Mouse (Mus musculus): ENCODE measurements at regions not wholly inside any gene's neighbourhood (a gene's known extent, or its start where the extent isn't known, plus 50 kb on each side); places are given as distances from the start of the nearest gene placed in this dataset.
"Not testable (repeated sequence)": the region's sequence is repeated elsewhere in the genome, so short reads cannot be mapped to it uniquely, and the experiment has no call there.

DNA sequence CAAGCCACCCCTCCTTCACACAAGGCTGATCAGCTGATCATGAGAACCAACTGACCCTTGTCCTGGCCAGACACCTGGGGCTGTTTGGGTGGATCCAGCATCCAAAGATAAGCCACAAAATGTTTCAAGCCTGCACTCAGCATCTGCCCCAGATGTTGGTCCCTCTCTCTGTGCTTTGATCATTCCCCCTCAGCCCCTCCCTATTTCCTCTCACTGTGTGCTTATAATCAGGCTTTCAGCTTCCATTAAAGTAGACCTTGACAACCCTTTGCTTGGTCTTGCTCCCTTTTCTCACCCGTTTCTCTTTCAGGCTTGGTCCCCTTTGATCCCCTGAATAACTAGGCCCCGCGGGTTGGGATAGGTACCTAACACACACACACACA lies 58.4 kb upstream of the Chd2 start:
- in situ Hi-C loops (cut with MboI; ENCODE audit: low pct_unique_long_range_greater_than_20kb in 1 of 2, low sequenced_read_pairs in 2 of 2, unreplicated experiment in 1 of 2), result not testable (repeated sequence)

DNA sequence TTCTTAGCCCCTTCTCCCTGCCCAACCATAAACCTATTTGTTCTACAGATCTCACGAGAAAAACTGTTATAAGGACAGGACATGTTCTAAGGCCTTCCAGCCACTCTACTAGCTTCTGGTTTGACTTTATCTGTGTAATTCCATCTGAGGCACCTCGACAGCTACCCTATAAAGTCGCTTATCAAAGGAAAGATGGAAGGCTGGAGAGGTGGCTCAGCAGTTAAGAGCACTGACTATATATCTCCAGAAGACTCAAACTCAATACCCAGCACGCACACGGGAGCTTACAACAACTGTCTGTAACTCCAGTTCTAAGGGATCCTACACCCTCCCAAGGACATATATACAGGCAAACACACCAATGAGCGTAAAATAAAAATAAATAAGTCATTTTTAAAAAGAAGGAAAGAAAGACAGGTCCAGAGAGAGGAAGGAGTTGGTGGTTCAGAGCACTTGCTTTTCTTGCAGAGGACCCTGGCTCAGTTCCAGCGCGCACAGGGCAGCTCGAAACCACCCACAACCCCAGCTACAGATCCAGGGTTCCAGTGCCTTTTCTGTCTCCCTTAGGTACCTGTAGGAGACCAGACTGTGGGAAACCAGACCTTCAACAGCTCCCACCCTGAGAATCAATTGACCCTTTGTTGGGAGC lies 57.8 kb upstream of the Chd2 start:
- in situ Hi-C loops (cut with MboI; ENCODE audit: low pct_unique_long_range_greater_than_20kb in 1 of 2, low sequenced_read_pairs in 2 of 2, unreplicated experiment in 1 of 2), result no loop called here

DNA sequence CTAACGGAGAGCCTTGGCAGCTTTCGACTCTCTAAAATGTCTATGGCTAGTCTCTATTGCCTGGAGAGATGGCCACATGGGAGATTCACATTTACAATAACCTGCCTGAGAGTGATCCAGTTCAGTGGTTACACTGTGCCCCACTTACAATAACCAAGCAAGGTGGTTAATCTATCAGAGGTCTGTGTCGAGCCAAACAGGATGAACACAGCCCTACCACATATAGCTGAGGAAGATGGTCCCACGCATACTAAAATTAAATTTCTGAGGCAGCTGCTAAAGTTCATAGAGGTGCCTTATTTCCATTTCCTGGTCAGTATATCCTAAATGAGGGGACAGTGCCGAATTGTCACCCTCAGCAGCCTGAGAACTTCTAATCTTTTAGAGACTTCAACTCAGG lies 56.3 kb upstream of the Chd2 start:
- in situ Hi-C loops (cut with MboI; ENCODE audit: low pct_unique_long_range_greater_than_20kb in 1 of 2, low sequenced_read_pairs in 2 of 2, unreplicated experiment in 1 of 2), result no loop called here

DNA sequence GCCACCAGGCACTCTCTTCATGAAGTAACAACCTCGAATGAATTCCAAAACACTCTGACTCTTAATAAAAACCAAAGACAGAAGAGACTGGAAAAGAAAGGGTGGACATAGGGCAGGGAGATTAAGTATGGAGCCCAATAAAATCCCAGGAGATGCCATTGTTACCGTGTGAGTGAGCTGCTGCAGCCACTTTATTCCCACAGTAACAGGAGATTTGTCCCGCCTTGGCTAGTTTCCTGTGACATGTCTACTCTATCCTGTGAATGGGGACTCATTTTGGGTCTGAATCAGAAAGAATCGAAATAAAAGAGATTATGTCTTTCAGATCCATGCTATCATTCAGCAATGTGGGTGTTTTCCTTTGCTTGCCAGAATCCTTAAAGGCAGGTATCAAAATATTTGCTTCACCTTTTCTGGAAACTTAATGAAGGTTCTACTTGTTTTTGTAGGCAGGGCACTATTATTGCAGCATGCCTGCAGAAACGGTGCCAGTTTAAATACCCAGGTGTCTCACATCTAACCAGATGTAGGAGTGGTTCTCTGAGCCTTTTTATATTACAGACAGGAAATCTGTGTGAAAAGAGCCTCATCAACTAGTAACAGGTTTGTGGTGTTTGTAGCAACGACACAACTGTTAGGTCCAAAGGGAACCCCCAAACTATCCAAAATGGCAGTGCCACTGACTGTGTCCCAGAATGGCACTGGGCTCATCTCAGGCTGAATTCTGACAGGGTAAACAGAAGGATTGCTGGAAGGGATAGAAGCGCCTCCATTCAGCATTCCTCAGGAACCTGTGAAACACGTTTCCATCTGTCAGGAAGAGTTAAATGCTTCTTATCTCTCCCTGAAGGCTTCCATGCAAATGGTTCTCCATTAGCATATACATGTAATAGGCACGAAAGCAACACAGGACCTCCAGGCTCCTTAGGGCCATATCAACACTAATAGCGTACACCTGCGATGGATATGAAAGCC lies 55.5 kb upstream of the Chd2 start:
- in situ Hi-C loops (cut with MboI; ENCODE audit: low pct_unique_long_range_greater_than_20kb in 1 of 2, low sequenced_read_pairs in 2 of 2, unreplicated experiment in 1 of 2), result no loop called here

DNA sequence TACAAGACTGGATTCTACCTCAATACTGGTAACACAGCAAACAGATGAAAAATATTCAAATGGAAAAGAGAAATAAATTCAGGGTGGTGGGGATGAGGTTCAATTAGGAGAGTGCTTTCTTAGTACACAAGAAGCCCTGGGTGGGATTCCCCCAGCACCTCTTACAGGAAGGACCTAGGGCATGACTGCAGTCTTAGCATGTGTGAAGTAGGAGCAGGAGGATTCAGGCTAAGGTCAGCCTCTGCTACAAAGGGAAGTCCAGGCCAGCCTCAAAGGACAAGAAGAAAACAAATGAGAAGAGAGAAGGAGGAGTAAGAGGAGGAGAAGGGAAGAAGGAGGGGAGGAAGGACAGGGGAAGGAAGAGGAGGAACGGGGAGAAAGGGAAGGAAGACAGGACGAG lies 54.8 kb upstream of the Chd2 start:
- in situ Hi-C loops (cut with MboI; ENCODE audit: low pct_unique_long_range_greater_than_20kb in 1 of 2, low sequenced_read_pairs in 2 of 2, unreplicated experiment in 1 of 2), result no loop called here

DNA sequence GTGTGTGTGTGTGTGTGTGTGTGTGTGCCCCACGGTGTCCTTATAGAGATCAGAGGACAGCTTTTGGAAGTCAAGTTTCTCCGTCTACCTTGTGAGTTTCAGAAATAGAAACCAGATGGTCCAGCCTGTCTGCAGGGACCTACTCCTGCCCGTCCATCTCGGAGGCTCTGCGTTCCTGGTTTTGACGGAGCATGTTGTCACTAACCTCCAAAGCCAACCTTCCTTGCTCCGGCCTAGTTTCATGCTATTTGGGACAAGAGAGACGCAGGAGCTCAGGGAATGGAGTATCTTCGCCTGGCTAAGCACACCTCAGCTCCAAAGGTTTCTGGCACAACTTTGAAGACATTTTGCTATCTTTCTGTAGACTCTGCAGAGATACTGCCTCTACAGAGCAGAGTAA lies 54.2 kb upstream of the Chd2 start:
- in situ Hi-C loops (cut with MboI; ENCODE audit: low pct_unique_long_range_greater_than_20kb in 1 of 2, low sequenced_read_pairs in 2 of 2, unreplicated experiment in 1 of 2), result no loop called here

DNA sequence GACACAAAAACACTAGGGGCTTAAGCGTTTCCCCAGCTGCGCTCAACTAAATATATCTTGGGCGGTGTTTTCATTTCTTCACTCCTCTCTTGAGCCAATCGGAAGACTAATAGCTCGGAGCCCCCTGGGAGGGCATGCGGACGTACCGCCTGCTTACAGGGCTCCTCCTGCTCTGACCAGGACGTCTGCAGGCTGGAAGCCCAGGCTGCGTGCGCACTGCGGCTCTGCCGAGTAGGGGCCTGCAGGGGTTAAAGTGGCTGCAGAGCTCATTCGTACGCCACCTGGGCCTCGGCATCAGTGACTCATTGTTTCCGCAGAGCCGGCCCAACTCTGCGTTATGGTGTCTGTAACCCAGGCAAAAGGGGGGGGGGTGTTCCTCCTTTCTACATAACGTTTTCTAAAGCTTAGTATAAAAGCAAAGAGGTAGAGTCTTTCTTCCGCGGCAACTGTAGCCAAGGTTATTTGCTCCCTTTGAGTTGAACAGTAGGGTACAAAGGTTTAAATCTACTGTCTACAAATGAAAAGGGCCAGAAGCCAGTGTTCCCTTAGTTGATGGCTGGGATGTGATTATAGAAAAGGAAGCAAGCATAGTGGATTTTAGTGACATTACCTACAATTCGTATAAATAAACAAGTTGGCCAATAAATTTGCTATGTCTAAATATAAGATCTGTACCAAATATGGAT lies 53.7 kb upstream of the Chd2 start:
- in situ Hi-C loops (cut with MboI; ENCODE audit: low pct_unique_long_range_greater_than_20kb in 1 of 2, low sequenced_read_pairs in 2 of 2, unreplicated experiment in 1 of 2), result no loop called here

DNA sequence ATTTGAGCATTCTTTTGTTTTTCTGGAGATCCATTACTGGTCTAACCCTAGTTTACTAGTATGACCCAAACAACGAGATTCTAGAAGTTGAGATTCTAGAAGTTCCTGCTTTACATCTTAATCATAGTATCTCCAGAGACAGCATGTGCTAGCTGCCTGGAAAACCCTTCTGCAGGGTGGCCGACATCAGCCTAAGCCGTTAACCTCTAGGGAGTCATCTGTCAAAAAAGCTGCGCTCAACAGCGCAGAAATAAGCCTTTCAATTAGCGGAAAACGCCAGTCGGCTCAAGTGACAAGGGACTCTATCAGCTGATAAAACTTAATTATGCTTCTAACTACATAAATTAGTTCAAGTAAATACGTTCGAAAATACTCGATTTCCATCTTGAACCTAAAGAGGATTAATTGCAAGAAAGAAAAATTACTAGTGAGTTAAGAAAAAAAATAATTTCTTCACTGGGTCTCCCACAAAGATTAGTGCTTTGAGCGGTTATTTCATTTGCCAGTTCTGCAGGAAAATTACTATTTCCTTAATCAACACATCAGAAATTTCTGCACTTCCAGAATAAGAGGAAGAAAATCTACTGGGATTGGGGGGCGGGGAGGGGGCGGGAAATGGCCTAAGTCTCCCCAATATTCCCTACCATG lies 53.0 kb upstream of the Chd2 start:
- in situ Hi-C loops (cut with MboI; ENCODE audit: low pct_unique_long_range_greater_than_20kb in 1 of 2, low sequenced_read_pairs in 2 of 2, unreplicated experiment in 1 of 2), result no loop called here

DNA sequence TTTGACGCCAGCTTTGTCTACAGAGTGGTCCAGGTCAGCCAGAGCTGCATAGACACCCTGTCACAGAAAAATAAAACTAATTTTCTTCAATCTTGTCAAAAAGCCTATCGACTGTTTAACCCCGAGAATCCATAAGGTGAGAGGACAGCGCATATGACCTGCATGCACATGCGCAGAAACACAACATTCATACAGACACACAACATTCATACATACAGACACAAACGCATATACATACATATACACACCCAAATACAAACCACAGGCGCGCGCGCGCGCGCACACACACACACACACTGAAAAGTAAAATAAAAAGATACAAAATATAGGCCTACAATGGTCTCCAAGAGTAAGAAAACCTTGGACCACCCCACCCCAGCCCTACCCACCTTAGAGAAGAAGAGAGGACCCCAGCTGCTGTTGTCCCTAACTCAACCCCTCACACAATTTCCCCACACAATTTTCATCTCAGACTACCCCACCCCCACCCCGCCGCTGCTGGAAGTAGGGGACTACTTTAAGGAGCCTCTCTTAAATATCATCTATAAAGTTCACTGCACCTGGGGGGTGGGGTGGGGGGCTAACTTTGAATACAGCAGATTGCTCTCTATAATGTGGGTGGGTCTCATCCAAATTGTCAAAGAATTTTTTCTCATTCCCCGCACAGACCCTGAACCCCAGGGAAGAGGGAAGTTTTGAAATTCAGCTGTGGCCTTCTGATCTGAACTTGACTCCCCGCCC lies 52.2 kb upstream of the Chd2 start:
- in situ Hi-C loops (cut with MboI; ENCODE audit: low pct_unique_long_range_greater_than_20kb in 1 of 2, low sequenced_read_pairs in 2 of 2, unreplicated experiment in 1 of 2), result no loop called here

DNA sequence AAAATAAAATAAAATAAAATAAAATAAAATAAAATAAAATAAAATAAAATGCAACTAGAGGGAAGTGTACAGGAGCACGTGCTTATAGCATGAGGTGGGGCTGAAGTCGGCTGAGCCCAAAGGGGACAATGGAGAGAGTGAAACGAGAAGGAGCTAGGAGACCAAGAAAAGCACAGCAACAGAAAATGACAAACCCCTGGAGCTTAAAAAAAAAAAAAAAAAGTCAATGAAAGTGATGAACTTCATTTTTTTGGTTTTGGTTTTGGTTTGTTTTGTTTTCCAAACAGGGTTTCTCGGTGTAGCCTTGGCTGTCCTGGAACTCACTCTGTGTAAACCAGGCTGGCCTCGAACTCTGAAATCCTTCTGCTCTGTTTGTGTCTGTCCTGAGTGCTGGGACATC lies 51.2 kb upstream of the Chd2 start:
- in situ Hi-C loops (cut with MboI; ENCODE audit: low pct_unique_long_range_greater_than_20kb in 1 of 2, low sequenced_read_pairs in 2 of 2, unreplicated experiment in 1 of 2), result no loop called here
